Mouse (Mus musculus): ENCODE measurements around the gene Cdk11b. TPM values are rescaled to one million over a fixed set of nuclear protein-coding genes. Genes with fewer than 3 reads are reported as not detected.

Cdk11b gene
- polyA plus RNA-seq (2017; shearing (Covaris generic)): 100 to 1,000 TPM; 121 to 144 TPM

GRCm38 (mm10) chr4:155624338-155625291 is at the start of gene Cdk11b:
Gene Cdk11b, plus strand, starts transcription at chr4:155624854.
- peak; percentile 95 for ATAC-seq

- no peak for ATAC-seq
Observed at GRCm38 (mm10) chr4:155574931-155575330, 49.7 kb upstream of the Cdk11b start.

GRCm38 (mm10) chr4:155575521-155575920 is 49.1 kb upstream of the Cdk11b start:
- no peak for ATAC-seq

- no peak for ATAC-seq
Observed at GRCm38 (mm10) chr4:155577132-155577531, 47.5 kb upstream of the Cdk11b start.

- ATAC-seq: no peak
Observed at GRCm38 (mm10) chr4:155577741-155578140, 46.9 kb upstream of the Cdk11b start.

GRCm38 (mm10) chr4:155578336-155579125 is 46.1 kb upstream of the Cdk11b start:
- no peak for ATAC-seq

- ATAC-seq: no peak
Observed at GRCm38 (mm10) chr4:155580420-155580819, 44.2 kb upstream of the Cdk11b start.

- ATAC-seq: peak; percentile 34
Observed at GRCm38 (mm10) chr4:155582279-155582905, 42.3 kb upstream of the Cdk11b start.

- no peak for ATAC-seq
Observed at GRCm38 (mm10) chr4:155589356-155589755, 35.3 kb upstream of the Cdk11b start.

GRCm38 (mm10) chr4:155591012-155591719 is 33.5 kb upstream of the Cdk11b start:
- ATAC-seq: no peak

GRCm38 (mm10) chr4:155593780-155594179 is 30.9 kb upstream of the Cdk11b start:
- no peak for ATAC-seq

GRCm38 (mm10) chr4:155595777-155596176 is 28.9 kb upstream of the Cdk11b start:
- ATAC-seq: no peak

GRCm38 (mm10) chr4:155596606-155597005 is 28.0 kb upstream of the Cdk11b start:
- ATAC-seq: no peak

- no peak for ATAC-seq
Observed at GRCm38 (mm10) chr4:155598536-155598935, 26.1 kb upstream of the Cdk11b start.

- ATAC-seq: no peak
Observed at GRCm38 (mm10) chr4:155599901-155600825, 24.5 kb upstream of the Cdk11b start.

GRCm38 (mm10) chr4:155601091-155601996 is 23.3 kb upstream of the Cdk11b start, which contains the start of gene Slc35e2:
Gene Slc35e2, plus strand, starts transcription at chr4:155601416.
- peak; percentile 81 for ATAC-seq

- ATAC-seq: peak; percentile 18
Observed at GRCm38 (mm10) chr4:155601997-155602456, 22.6 kb upstream of the Cdk11b start.

GRCm38 (mm10) chr4:155602753-155603152 is 21.9 kb upstream of the Cdk11b start:
- ATAC-seq: no peak

GRCm38 (mm10) chr4:155603801-155604200 is 20.9 kb upstream of the Cdk11b start:
- no peak for ATAC-seq

GRCm38 (mm10) chr4:155605132-155605531 is 19.5 kb upstream of the Cdk11b start:
- no peak for ATAC-seq

All from CD4-positive, CD25-positive, alpha-beta regulatory T cell, adult 4 months (primary cell).